Mouse (Mus musculus): ENCODE measurements around the gene Kbtbd12.

DNA sequence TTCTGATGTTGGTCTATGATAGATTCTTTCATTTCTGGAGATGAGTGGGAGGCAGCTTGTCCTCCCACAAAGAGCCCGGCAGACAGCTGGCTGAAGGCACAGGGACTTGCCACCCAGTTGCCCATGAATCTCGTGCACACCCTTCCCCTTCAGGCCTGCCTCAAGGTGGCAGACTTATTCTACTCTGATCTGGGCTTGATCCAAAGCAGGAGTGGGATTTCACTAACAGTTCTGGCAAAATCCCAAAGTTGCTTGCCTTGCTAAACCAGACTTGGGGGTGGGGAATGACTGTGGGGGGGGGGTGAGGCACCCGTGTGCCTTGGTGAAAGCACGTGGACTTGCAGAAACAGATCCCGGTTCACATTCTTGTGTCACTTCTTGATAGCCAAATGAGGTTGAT is 48.2 kb downstream of the Kbtbd12 start:
- peak; percentile 72 for TF ChIP-seq CTCF (IDR thresholded peaks at IDR 0.05; ENCODE audit: extremely low read depth, insufficient read depth, low read length)
- no peak for TF ChIP-seq POLR2A (IDR thresholded peaks at IDR 0.05; ENCODE audit: extremely low read depth, insufficient read depth, low read length)

Data from cortical plate, adult 2 months (tissue).